Mouse (Mus musculus): ENCODE data around the gene Thoc6. TPM values are rescaled to one million over a fixed set of nuclear protein-coding genes. Genes with fewer than 3 reads are reported as not detected.
A peak's percentile ranks its signal among the peaks of the same experiment; 100 is the strongest.

The Thoc6 gene
- polyA plus RNA-seq, 1 experiment from 2014 or later: 41.3 TPM

DNA sequence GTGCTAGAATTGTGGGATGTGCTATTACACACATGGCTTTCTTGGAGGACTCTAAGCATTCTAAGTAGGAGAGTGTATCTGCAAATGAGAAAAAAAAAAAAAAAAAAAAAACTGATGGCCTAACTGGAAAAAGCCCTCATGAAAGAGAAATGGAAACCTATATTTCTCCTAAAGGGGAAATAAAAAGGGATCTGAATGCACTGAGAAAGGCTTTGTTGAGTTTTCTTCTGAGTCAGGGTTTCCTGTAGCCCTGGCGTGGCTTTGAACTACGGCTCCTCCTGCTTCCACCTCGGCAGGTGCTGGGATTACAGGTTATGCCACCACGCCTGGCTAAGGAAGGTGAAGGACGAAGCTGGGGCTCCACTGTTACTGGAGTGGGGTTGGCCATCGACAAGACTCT, 19.7 kb downstream of the Thoc6 start:
- ATAC-seq: no peak
- Histone ChIP-seq H3K4me1 (ENCODE audit: control insufficient read depth, insufficient read depth, low read depth, low read length) (no peaks in the 10 kb centered on the region), H3K36me3 (ENCODE audit: control insufficient read depth, insufficient read depth, low read length) (no peaks in the 10 kb centered on the region), H3K9me3 (ENCODE audit: control insufficient read depth, low read length) (no peaks in the 10 kb centered on the region), H3K27me3 (replicated peaks; ENCODE audit: control insufficient read depth, insufficient read depth, low read length) (peaks cover 2% of the 10 kb centered on the region), H3K9ac (ENCODE audit: low read depth, low read length) (no peak overlapping the region), H3K27ac (ENCODE audit: low read depth, low read length) (no peak overlapping the region), H3K4me3 (ENCODE audit: low read length) (no peak overlapping the region), H3K4me2 (ENCODE audit: low read length) (no peak overlapping the region)
- WGBS: 57% methylated on average over 6 of the region's 6 CpGs

DNA sequence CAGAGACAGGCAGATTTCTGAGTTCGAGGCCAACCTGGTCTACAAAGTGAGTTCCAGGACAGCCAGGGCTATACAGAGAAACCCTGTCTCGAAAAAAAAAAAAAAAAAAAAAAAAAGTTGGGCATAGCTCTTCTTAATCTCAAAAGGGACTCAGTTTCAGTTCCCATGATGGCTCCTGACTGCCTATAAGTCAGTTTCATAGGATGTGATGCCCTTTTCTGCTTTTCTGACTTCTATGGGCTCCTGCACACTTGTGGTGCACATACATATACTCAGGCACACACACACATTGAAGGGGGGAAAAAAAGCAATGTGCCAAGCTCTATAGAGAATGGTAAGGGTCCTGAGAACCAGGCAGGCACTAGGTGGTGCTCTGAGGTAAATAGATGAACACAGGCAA, 20.4 kb downstream of the Thoc6 start:
- no peak overlapping the region for H3K27ac ChIP-seq (ENCODE audit: low read depth, low read length)
- no peak overlapping the region for H3K4me3 ChIP-seq (ENCODE audit: low read length)
- H3K9ac ChIP-seq (ENCODE audit: low read depth, low read length): no peak overlapping the region
- H3K4me1 ChIP-seq (ENCODE audit: control insufficient read depth, insufficient read depth, low read depth, low read length): no peaks in the 10 kb centered on the region
- H3K36me3 ChIP-seq (ENCODE audit: control insufficient read depth, insufficient read depth, low read length): no peaks in the 10 kb centered on the region
- H3K9me3 ChIP-seq (ENCODE audit: control insufficient read depth, low read length): no peaks in the 10 kb centered on the region
- no peaks in the 10 kb centered on the region for H3K27me3 ChIP-seq (replicated peaks; ENCODE audit: control insufficient read depth, insufficient read depth, low read length)
- ATAC-seq: no peak
- WGBS: 85% methylated on average over 2 of the region's 2 CpGs
- no peak overlapping the region for H3K4me2 ChIP-seq (ENCODE audit: low read length)

DNA sequence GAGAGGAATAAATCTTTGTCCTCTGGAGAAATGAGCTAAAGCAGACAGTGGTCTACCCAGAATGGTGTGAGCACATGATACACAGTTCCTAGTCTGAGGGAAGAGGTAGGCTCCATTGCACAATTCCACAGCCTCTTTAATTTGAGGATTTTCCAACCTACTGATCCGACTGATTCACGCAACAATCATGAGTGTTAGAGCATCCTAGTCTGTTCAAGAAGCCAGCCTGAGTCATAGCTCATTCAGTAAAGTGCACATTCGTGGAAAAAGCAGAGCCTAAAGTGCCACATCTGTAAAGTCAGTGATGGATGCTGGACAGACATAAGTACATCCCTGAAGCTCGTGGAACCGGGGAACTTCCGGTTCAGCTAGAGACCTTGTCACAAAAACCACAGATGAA, 22.3 kb downstream of the Thoc6 start:
- H3K4me3 ChIP-seq (ENCODE audit: low read length): no peak overlapping the region
- no peaks in the 10 kb centered on the region for H3K36me3 ChIP-seq (ENCODE audit: control insufficient read depth, insufficient read depth, low read length)
- H3K27me3 ChIP-seq (replicated peaks; ENCODE audit: control insufficient read depth, insufficient read depth, low read length): peaks cover 8% of the 10 kb centered on the region; the same call in 1 of the 2 replicates
- no peak for ATAC-seq
- no peaks in the 10 kb centered on the region for H3K4me1 ChIP-seq (ENCODE audit: control insufficient read depth, insufficient read depth, low read depth, low read length)
- 87% methylated on average over 6 of the region's 6 CpGs for WGBS
- no peaks in the 10 kb centered on the region for H3K9me3 ChIP-seq (ENCODE audit: control insufficient read depth, low read length)
- no peak overlapping the region for H3K27ac ChIP-seq (ENCODE audit: low read depth, low read length)
- H3K4me2 ChIP-seq (ENCODE audit: low read length): no peak overlapping the region
- H3K9ac ChIP-seq (ENCODE audit: low read depth, low read length): no peak overlapping the region

DNA sequence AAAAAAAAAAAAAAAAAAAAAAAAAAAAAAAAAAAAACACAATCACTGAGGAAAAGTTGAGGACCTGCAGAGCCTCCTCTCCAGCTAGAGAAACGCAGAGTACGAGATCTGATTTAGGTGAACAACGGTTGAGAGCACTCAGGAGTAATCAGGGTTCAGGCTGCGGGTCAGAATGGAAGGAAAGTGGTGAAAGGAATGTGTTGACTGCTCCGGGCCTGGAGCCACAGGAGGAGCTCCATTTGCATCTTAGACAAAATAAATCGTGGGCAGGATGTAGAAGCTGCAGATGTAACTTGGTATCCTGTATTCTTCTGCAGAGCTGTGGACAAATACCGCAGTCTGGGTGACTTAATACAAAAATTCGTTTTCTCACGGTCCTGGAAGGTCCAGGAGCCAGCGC, 27.8 kb downstream of the Thoc6 start:
- no peaks in the 10 kb centered on the region for H3K36me3 ChIP-seq (ENCODE audit: control insufficient read depth, insufficient read depth, low read length)
- H3K27me3 ChIP-seq (replicated peaks; ENCODE audit: control insufficient read depth, insufficient read depth, low read length): peaks cover 19% of the 10 kb centered on the region
- 30% methylated on average over 10 of the region's 10 CpGs for WGBS
- no peak for ATAC-seq
- no peak overlapping the region for H3K4me3 ChIP-seq (ENCODE audit: low read length)
- no peak overlapping the region for H3K4me2 ChIP-seq (ENCODE audit: low read length)
- H3K4me1 ChIP-seq (ENCODE audit: control insufficient read depth, insufficient read depth, low read depth, low read length): peaks cover 6% of the 10 kb centered on the region
- no peaks in the 10 kb centered on the region for H3K9me3 ChIP-seq (ENCODE audit: control insufficient read depth, low read length)
- H3K9ac ChIP-seq (ENCODE audit: low read depth, low read length): no peak overlapping the region
- H3K27ac ChIP-seq (ENCODE audit: low read depth, low read length): no peak overlapping the region

DNA sequence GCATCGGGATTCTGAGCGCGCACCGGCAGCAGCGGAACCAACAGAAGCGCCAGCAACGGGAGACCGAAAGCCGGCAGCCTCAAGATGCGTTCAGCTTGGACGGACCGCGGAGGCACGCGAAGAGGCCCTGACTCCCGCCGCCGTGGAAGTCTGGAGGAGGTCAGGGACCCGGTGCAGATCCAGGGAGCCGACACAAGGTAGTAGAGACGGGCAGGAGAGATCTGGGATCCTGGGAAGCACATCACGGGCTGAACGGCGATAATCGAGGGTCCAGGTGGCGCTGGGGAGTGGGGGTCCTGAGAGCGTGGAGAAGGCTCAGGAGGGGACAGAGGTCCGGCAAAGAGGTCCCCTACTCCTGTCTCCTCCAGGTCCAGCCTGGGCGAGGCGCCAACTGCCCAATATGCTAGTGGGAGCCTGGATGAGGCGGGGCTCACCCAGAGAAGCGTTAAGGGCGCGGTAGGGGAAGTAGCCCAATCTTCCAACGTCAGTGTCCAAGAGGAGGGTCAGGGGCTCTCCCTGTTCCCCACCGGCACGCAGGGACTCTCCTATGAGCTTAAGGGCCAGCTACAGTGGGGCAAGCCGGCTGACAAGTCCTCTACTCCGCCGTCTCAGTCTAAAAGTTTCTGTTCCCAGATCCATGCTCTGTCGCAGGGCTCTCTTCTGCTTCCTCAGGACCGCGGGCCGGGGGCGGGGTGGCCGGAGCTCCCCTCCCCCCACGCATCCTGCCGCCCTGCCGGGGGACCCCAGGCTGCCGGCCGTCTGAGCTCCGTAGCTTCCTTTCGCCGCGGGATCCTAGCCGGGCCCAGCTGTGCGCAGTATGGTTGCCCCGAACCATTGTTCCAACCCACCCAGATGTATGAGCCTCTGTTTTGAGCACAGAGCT, 28.8 kb downstream of the Thoc6 start, which contains the start of gene Mmp25:
Gene Mmp25, minus strand, starts transcription at position 665 of the 883 bp plus-strand sequence.
- peak within 1 kb of the TSS; percentile 41 for H3K4me3 ChIP-seq (ENCODE audit: low read length)
- peak within 1 kb of the TSS; percentile 60 for H3K4me2 ChIP-seq (ENCODE audit: low read length)
- WGBS: under 1% methylated on average over 58 of the region's 58 CpGs
- H3K27me3 ChIP-seq (replicated peaks; ENCODE audit: control insufficient read depth, insufficient read depth, low read length): peaks cover 19% of the 10 kb centered on the region
- H3K27ac ChIP-seq (ENCODE audit: low read depth, low read length): no peak within 1 kb of the TSS
- peak within 1 kb of the TSS; percentile 54 for H3K9ac ChIP-seq (ENCODE audit: low read depth, low read length)
- peak; percentile 52; the same call in 1 of the 2 replicates for ATAC-seq
- H3K9me3 ChIP-seq (ENCODE audit: control insufficient read depth, low read length): no peaks in the 10 kb centered on the region
- no peaks in the 10 kb centered on the region for H3K36me3 ChIP-seq (ENCODE audit: control insufficient read depth, insufficient read depth, low read length)
- H3K4me1 ChIP-seq (ENCODE audit: control insufficient read depth, insufficient read depth, low read depth, low read length): peaks cover 6% of the 10 kb centered on the region

DNA sequence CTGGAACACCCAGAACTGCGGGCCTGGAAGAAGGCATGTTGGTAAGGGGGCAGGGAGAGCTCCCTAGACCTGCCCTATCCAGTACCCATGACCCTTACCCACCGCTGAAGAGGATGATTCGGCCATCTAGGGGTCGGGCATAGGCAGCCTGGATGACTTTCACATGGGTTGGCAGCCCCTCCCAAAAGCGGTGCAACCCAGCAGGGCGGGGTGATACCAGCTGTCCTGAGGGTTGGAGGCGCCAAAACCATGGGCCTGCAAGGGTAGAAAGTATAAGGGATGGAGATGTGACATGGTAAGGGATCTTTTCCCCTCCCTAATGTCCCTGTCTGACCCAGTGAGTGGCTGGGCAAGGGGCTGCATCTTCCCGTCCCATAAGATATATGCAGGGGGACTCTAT, 42.4 kb downstream of the Thoc6 start:
- no peaks in the 10 kb centered on the region for H3K4me1 ChIP-seq (ENCODE audit: control insufficient read depth, insufficient read depth, low read depth, low read length)
- no peaks in the 10 kb centered on the region for H3K36me3 ChIP-seq (ENCODE audit: control insufficient read depth, insufficient read depth, low read length)
- H3K9ac ChIP-seq (ENCODE audit: low read depth, low read length): no peak overlapping the region
- H3K27ac ChIP-seq (ENCODE audit: low read depth, low read length): no peak overlapping the region
- no peaks in the 10 kb centered on the region for H3K9me3 ChIP-seq (ENCODE audit: control insufficient read depth, low read length)
- no peak overlapping the region for H3K4me2 ChIP-seq (ENCODE audit: low read length)
- WGBS: 84% methylated on average over 8 of the region's 8 CpGs
- no peak overlapping the region for H3K4me3 ChIP-seq (ENCODE audit: low read length)
- no peaks in the 10 kb centered on the region for H3K27me3 ChIP-seq (replicated peaks; ENCODE audit: control insufficient read depth, insufficient read depth, low read length)
- no peak for ATAC-seq

DNA sequence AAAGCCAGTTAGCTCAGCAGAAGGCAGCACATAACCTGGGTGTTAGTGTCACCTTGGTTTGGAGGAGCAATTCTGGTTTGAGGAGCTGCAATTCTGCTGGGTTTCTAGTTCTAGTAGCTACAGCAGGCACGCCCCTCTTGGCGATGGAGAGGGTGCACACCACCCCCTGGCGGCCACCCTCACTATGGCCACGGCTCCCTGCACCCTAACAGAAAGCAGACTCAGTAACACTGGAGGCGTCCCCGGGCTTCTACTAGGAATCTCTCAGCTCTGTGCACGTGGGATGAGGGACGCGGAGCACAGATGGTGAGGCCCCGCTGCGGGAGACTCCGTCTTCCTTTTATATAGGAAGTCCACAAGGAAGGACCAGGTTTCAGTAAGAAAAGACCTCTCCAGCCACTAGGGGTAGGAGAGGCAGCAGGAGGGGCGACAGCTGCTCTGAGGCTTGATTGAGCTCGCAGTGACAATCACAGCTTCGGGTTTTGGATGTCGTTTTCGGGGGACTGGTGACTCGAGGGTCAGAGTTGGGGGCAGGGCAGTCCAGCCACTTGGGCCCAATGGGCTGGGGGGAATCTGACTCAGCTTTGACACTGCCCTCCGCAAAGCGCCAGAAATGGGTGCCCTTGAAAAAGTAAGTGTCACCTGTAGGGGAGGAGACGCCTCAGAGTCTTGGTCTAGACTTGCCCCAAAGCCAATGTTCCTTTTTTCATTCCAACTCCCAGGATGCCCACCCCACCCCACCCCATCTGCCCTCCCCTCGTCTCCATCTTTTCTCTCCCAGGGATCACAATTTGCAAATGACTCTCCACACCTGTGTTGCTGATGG, 43.3 kb downstream of the Thoc6 start:
- Histone ChIP-seq H3K4me1 (ENCODE audit: control insufficient read depth, insufficient read depth, low read depth, low read length) (no peaks in the 10 kb centered on the region), H3K4me3 (ENCODE audit: low read length) (peak overlapping the region; percentile 11; the same call in 1 of the 2 replicates), H3K36me3 (ENCODE audit: control insufficient read depth, insufficient read depth, low read length) (no peaks in the 10 kb centered on the region), H3K27me3 (replicated peaks; ENCODE audit: control insufficient read depth, insufficient read depth, low read length) (no peaks in the 10 kb centered on the region), H3K27ac (ENCODE audit: low read depth, low read length) (no peak overlapping the region), H3K4me2 (ENCODE audit: low read length) (peak overlapping the region; percentile 49), H3K9ac (ENCODE audit: low read depth, low read length) (peak overlapping the region; percentile 41), H3K9me3 (ENCODE audit: control insufficient read depth, low read length) (no peaks in the 10 kb centered on the region)
- peak; percentile 87 for ATAC-seq
- WGBS: 17% methylated on average over 22 of the region's 22 CpGs

DNA sequence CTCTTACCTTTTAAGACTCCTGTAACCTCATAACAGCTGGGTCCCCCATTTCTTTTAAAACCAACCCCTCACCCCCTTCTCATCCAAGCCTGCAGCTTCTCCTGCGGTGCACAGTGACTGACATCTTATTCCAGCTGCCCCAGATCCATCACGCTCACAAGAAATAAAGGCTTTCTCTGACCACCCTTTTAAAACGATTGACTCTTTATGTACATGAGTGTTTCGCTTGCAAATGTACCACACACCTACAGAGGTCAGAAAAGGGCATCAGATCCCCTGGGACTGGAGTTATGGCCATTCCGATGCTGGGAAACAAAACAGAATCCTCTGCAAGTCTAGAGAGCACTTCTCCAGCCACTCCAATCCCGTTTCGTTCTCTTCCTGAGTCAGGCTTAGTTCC, 45.9 kb downstream of the Thoc6 start:
- Histone ChIP-seq H3K4me2 (ENCODE audit: low read length) (no peak overlapping the region), H3K27me3 (replicated peaks; ENCODE audit: control insufficient read depth, insufficient read depth, low read length) (no peaks in the 10 kb centered on the region), H3K4me1 (ENCODE audit: control insufficient read depth, insufficient read depth, low read depth, low read length) (no peaks in the 10 kb centered on the region), H3K9ac (ENCODE audit: low read depth, low read length) (no peak overlapping the region), H3K27ac (ENCODE audit: low read depth, low read length) (no peak overlapping the region), H3K9me3 (ENCODE audit: control insufficient read depth, low read length) (no peaks in the 10 kb centered on the region), H3K4me3 (ENCODE audit: low read length) (no peak overlapping the region), H3K36me3 (ENCODE audit: control insufficient read depth, insufficient read depth, low read length) (no peaks in the 10 kb centered on the region)
- 37% methylated on average over 7 of the region's 7 CpGs for WGBS
- no peak for ATAC-seq

DNA sequence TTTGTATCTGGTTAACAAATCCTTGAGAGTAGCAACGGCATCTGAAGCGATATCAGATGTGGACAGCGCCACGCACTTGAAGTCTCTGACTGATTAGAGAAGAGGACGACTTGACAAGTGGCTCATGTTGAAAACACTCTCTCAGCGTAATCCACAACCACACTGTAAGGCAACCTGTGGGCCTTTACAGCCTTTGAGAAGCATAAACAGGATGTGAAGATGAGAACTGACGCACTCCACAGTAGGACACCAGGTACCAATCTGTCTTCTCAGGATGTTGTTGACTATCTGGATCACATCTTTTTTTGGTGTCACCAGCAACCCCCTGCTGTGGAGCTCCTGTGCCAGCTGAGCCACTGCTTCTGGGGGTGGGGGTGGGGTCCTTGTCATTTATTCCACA, 53.3 kb downstream of the Thoc6 start:
- no peaks in the 10 kb centered on the region for H3K27me3 ChIP-seq (replicated peaks; ENCODE audit: control insufficient read depth, insufficient read depth, low read length)
- H3K4me3 ChIP-seq (ENCODE audit: low read length): no peak overlapping the region
- no peaks in the 10 kb centered on the region for H3K9me3 ChIP-seq (ENCODE audit: control insufficient read depth, low read length)
- H3K27ac ChIP-seq (ENCODE audit: low read depth, low read length): no peak overlapping the region
- ATAC-seq: no peak
- no peak overlapping the region for H3K4me2 ChIP-seq (ENCODE audit: low read length)
- no peaks in the 10 kb centered on the region for H3K4me1 ChIP-seq (ENCODE audit: control insufficient read depth, insufficient read depth, low read depth, low read length)
- H3K9ac ChIP-seq (ENCODE audit: low read depth, low read length): no peak overlapping the region
- H3K36me3 ChIP-seq (ENCODE audit: control insufficient read depth, insufficient read depth, low read length): no peaks in the 10 kb centered on the region
- WGBS: 88% methylated on average over 7 of the region's 7 CpGs
